Mouse (Mus musculus) telencephalon, adult 2 months (tissue): ENCODE results near the gene Dlg4.
"Not testable (repeated sequence)": the region's sequence is repeated elsewhere in the genome, so short reads cannot be mapped to it uniquely, and the experiment has no call there.

Experiments used
- DNase-seq: peaks from one replicate; pipeline ENCODE4 v3.0.0-alpha.2; 2011; ENCODE audit warnings: low read depth, low spot score

The Dlg4 gene

DNA sequence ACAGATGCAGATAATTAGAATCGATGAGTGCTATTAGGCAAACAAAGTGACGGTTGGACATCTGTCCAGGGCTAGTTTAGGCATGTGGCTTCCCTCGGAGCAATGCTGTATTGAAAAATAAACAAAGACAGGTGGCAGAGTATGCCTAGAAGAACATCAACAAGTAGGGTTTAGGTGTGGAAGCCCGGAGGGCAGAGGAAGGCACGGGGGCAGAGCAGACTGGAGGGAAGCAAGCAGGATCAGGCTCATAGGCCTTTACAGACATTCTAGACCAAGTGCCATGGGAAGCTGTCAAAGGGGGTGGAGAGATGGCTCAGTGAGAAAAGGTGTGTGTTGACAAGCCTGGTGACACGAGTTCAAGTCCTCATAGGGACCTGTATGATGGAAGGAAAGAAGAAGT is 32.6 kb downstream of the Dlg4 start:
- no peak for DNase-seq

DNA sequence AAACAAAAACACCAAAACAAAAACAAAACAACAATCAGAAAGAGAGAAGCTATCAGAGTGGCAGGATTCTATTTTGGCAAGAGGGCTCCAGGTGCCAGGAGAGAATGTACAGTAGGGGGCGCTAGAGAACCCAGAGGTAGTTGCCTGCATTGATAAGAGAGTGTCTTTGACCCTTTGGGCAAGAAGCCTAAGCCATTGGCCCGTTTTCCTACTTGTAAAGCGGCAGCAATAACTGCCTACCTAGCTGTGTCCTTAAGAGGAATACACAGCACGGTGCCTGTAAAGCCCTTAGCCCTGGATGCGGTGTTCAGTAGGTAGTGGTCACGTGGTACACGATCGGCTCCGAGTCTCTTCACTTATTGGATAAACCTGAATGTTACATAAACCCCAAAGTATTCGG is 33.1 kb downstream of the Dlg4 start:
- no peak for DNase-seq

DNA sequence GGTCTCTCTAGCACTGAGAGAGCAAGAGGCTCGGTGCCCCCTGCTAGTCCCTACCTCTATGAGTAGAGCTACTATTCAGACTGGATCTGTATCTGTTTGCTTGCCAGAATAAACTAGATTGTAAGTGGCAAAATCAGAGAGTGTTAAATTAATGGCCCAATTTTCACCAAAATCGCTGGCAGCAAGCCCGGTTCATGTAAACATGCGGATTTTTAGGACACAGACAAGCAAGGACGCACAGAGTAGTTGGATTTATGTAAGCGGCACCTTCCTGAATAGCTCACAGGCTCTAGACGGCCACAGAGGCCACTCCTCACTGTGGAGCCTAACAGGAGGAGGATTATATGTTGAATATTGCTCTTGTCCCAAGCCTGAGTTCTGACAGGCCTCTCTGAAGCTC is 36.4 kb downstream of the Dlg4 start:
- no peak for DNase-seq

DNA sequence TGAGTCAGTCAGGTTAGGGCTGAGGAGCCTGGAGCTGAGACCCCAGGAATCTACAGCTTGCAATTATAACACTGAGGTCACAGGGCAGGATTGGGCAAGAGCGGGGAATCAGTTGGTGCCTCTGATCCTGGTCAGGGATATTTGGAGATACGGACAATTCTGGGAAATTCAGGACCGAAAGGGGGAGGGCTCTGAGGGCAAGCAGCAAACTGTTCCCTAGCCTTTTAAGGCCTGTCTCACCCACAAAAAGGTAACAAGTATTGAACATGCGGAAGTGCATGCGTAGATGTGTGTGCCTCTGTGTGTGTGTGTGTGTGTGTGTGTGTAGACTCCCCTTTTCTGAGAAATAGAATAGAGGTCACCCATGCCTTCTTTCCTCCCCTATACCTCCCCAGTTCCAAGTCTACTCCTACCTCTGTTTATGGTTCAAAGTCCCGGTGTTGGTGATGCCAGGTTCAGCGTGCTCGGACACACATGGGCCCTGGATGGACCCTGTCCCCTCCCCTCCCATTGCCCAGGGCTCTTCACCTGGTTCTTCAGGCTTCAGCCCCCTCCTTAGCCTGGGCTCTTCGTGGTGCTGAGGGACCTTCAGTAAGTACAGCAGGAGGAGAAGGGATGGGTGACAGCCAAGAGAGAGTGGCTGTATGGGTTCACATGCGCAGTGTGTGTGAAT is 37.3 kb downstream of the Dlg4 start, which contains the start of gene Asgr1:
Gene Asgr1, plus strand, starts transcription at position 188 of the 673 bp plus-strand sequence.
- no peak for DNase-seq

DNA sequence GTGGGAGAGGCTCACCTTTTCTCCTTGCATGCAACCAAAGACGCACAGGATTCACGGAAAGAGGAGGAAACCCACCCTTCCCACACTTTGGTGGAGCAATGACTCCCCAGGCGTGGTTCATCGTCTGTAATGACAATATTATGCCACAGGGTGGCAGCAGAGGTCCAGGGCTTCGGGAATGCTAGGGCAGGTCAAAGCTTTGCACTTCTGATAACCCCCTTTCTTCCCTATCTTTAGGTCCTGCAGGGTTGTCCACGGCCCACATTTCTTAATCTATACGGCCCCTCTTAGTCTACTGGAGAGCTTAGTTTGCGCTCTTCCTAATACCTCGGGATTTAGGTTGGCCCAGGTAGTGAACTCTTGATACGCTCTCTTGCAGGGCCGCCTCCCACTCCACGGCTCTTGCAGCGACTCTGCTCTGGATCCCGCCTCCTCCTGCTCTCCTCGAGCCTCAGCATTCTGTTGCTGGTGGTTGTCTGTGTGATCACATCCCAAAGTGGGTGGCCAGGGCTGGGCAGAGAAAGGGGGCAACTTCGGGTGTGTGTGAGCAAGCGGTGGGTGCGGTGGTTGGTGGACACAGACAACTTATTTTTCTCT is 39.0 kb downstream of the Dlg4 start:
- DNase-seq, result no peak

DNA sequence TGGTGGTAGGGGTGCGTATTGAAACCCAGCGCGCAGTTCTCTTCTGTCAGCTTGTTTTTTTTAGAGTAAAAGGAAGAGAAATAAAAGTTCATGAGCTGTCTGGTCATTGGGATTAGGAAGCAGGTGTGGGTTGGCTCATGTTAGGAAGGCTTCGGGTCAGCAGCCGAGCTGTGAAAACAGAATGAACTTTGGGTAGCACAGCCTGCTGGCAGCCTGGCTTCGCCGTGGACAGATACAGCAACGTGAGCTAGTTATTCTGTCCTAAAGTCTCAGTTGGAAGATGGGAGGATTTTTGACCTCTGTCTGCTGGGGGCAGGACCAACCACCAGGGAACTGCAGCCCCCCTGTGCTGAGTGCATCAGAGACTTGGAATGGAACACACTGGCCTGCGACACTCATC is 41.1 kb downstream of the Dlg4 start:
- DNase-seq, result no peak

DNA sequence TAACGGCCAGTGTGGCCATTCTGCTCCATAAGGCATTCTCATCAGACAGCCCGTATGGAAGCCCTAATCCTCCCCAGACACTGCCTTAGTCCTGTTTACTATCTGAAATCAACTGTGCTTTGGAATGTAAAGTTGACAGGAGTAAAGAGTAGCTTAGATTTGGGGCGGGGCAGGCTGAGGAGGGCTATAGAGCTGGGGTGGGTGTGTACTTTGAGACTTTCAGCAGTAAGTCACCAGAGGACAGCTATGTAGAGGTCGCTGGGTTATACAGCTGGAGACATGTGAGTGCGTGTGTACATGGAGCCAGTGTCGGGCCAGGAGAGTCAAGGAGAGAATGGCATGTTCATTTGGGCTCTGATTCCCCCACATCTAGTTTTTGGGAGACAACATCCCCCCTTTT is 43.2 kb downstream of the Dlg4 start:
- no peak for DNase-seq

DNA sequence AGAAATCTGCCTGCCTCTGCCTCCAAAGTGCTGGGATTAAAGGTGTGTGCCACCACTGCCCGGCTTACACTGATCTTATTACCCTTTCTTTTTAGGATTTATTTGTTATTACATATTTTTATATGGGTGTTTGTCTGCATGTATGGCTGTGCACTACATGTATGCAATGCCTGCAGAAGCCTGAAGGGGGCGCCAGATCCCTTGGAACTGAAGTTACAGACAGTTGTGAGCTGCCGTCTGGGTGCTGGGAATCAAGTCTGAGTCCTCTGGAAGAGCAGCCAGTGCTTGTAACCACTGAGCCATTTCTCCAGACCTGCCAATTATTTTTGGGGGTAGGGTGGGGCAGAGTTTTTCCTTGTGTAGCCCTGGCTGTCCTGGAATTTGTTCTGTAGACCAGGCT is 46.3 kb downstream of the Dlg4 start:
- DNase-seq, result no peak

DNA sequence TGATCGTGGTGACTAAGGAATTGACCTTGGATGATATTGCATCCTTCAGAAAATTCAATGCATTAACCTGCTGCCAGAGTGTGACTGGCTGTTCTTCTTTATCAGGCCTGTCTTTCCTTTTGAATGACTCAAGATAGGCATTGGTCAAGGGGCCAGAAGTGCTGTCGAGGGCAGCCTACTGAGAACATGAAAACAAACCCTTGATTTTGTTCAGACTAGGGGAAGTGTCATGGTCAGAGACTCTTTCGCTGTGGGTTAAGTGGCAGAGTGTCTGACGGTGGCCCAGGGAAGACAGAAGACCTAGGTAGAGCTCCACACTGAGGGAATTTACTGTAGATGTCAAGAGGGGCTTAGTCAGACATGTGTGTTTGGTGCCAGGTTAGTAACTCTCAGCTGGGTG is 50.0 kb downstream of the Dlg4 start:
- DNase-seq, result no peak

DNA sequence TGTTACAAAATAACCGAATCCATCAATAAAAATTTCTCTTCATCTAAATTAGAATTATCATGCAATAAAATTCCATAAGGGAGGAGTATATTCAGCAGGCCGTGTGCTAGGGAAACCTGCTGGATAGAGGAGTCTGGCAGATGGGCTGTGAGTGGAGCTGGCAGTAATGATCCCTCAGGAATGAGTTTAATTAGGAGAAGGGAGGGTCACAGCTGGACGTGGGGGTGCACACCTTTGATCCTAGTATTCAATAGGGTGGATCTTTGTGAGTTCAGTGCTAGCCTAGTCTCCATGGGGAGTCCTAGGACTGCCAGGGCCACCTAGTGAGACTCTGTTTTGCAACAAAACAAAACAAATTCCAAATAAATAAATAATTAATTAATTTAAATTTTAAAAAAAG is 51.5 kb downstream of the Dlg4 start:
- DNase-seq, result no peak

DNA sequence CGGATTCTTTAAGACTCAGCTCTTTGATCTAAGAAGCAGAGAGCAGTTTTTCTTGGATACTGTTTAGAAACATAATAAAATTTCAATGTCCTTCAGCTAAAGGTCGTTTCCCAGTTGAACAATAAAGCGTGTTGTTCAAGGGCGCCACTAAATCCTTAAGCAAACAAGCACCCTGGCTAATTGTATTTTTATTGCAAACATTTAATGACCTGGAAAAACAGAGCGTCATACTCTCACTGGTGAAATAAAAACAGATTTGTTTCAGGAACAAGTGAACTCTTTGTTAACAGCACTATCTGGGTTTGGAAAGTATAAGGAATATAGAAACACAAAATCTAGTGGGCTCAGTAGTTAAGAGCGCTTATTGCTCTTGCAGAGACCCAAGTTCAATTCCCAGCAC is 53.3 kb downstream of the Dlg4 start:
- DNase-seq, result no peak

DNA sequence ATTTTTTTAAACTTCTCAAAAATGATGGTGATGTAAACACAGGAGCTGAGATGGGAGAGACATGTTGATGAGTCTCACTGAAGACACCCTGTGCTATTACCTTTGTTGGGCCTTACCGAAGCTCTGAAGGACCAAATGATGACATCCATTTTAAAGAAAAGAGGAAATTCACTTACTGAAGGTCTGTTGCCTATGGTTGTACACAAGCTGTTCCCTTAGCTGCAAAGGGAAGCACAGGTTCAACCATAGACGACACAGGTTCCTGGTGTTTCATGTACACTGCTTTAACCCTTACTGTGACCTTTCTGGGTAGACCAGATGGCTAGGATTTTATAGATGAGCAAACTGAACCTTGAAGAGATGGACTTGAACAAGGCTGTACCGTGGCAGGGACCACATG is 53.9 kb downstream of the Dlg4 start:
- not testable (repeated sequence) for DNase-seq

DNA sequence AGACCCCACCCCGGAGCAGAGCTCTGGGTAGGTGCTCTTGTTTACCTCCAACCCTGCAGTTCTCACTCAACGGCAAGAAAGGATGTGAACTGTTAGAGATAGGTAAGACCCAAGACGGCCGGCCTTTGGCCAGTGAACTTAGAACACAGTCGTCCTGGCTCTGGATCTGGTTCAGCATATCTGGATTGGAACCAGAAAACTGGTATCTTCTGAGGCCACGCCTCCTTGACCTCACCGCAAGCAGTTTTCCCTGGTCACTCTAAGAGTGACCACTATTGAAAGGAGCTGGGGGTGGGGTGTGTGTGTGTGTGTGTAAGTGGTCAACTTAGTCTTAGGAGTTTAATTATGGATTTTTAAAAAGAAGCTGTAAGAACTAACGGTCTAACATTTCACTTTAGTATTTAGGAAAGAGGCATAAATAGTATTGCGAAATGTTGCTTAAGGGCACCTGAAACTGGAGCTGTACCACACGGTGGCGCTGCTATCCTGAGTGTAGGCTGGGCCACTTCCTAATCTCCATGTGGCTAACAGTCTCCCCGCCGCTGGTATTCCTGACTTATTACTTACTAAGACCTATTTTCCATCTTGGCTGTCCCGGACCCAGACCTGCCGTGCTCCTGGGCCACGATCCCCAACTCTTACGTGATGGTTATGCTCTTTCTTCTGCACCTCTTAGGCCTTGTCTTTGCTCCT is 57.8 kb downstream of the Dlg4 start:
- no peak for DNase-seq

DNA sequence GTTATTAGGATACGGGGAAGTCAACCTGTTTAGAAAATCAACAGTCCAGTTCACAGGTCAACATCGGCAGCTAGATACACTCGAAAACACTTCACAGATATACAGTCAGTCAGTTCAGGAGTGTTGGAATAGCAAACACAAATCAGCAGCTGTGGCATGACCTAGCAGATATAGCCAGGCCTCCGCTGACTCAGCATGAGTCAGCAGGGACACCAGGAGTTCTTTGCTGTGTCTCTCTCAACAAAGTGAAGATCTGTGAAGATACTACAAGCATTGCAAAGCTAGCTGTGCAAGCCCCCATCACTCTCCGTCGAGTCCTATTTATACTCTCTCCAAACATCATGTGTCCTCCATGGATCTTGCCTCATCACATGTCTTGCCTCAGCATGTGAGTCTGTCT is 58.8 kb downstream of the Dlg4 start:
- DNase-seq, result no peak

DNA sequence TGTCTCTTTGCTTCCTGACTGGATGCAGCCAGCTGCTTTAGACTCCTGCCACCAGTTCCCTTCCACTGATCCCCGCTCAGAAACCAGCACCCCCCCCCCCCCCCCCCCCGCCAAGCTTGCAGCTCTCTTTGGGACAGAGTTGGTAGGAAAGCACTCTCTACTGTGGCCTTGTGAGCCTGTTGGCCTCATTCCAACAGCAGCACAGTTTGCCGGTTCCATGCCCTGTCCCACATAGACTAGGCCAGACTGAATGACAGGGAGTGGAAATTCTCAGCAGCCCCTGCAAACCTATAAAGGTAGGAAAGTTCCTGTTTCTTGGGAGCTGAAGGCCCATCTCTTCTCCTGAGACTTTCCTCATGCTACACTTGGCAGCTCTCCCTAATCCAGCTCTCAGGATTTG is 60.7 kb downstream of the Dlg4 start:
- no peak for DNase-seq

DNA sequence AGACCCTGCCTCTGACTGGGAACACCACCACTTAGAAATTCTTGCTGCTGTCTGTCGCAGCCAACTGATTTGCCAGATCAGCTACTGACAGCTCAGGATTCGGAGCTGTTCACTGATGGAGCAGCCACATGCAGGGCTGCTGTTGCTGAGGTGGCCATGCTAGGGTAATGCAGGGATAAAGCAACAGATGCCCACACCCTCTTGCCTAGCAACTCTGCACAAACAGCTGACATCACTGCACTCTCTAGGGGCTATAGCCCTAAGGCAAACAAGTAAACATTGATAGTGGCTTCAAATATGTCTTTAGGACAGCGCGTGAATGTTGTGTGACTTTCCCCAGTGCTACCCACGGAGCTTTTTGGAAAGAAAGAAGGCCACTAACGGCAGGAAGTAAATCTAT is 62.4 kb downstream of the Dlg4 start:
- no peak for DNase-seq

DNA sequence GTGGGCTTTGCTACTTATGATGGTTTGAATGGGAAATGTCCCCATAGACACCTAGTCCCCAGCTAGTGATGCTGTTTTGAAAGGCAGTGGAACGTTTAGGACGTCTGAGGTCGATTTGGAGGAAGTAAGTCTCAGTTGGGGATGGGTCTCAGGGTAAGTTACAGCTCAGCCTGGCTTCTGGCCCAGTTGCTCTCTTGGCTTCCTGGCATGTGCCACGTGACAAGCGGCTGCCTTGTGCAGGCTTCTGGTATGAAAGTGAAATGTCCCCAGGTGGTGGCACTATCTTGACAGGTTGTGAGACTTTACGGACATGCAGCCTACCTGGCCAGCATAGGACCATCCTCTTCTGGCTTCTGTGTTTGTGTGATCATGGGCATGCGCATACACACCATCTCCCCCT is 63.2 kb downstream of the Dlg4 start:
- no peak for DNase-seq

DNA sequence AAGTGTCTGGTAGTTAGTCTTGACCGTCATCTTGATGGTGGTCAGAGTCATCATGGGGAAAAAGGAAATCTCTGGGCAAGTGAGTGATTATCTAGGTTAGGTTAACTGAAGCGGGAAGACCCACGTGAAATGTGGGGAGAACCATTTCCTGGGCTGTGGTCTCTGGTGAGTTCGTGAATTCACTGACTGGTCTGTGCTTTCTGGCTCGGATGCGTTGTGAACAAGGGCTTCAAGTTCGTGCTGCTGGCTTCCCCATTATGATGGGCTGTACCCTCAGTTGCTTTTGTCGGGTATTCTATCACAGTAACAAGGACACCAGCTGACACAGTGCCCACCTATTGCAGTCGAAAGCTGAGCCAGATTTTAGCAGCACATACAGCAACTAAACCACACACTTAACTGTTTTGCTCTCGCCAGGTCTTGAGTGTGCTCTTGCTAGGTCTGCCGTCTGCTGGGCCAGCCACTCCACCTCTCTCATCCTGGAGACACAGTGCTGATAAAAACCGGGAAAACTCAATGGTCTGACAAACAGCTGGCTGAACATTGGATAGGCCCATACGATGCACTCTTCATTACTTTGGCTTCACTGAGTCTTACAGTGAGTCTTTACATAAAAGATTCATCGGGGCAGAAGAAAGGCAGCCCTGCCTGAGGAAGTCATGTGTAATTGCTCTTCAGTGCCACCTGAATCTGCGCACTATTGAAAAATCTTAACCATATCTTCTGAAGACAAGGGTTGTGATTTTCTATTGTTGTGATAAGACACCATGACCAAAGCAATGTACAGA is 64.3 kb downstream of the Dlg4 start:
- DNase-seq, result no peak

DNA sequence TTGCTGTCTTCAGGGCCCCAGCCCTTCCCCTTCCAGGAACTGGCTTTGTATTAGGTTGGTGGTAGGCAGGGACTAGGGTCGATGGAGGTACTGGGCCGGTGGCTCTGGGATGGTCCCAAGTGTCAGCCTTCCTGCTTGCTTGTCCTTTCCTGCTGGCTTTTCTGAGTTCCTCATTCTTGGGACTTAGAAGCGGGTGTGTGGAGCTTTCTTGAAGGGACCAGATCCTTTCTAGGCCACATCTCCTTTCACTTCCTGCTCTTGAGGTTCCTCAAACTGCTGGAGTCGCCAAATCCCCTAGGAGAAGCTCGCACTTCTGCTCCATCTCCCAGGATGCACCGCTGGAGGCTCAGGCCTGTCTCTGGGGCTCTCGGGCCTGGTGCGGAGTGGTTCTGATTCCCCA is 67.8 kb downstream of the Dlg4 start:
- DNase-seq, result peak; percentile 26

DNA sequence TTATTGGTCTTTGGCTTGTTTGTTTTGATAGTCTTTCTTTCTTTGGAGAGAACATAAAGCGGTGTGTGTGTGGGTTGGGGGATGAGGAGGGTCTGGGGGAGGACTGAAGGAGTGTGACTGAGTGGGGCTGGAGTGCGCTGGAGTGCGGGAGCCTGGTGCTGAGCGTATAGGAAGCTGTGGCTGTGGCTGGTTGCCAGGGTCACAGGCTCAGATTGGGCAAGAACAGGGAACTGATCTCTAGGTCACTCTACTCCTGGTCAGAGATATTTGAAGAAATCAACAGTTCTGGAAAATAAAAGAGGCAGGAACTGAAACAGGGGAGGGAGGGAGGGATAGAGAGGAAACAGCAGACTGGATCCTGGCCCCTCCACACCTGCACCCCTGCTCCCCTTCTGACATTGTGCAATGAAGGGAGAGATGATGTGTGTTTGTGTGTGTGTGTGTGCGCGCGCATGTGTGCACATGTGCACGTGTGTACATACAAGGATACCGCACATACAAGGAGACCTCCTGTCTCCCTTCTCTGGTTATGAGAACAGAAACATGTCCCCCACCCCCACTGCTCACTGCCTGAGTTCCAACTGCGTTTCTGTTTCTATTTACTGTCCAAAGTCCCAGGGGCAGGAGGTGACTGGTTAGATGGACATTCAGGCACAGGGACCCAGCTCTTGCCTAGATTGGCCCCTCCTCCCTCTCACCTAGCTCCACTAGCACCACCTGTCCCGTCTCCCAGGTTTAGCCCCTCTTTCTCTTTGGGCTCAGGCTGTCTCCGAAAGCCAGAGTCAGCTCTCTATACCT is 75.4 kb downstream of the Dlg4 start, which contains the start of gene Asgr2:
Gene Asgr2, plus strand, starts transcription at position 659 of the 798 bp plus-strand sequence.
- DNase-seq, result no peak
